Mouse (Mus musculus) large intestine, adult 2 months (tissue): ENCODE measurements around the gene Gm37240. TPM values are rescaled to one million over a fixed set of nuclear protein-coding genes. Genes with fewer than 3 reads are reported as not detected.

Source experiments
- DNase-seq: peaks from one replicate; pipeline ENCODE4 v3.0.0-alpha.2; 2012; ENCODE audit warnings: low read depth, low spot score
- WGBS: fragments of 180-500 bp; shearing (Covaris S2); methylation state at CpG from one replicate; pipeline ENCODE4 v1.1.7; 2018; 5-methylcytosine and 5-hydroxymethylcytosine counted together
- polyA plus RNA-seq: library from polyadenylated mRNA; depleted of rRNA; stranded (reverse); fragments of >200 nt; gene quantifications from 2 replicates; pipeline ENCODE4 v1.2.3, GENCODE M21; 2012

Gm37240 gene
- polyA plus RNA-seq, 1 experiment = 3.7 TPM

GRCm38 (mm10) chr3:85659681-85660080 lies 227.6 kb downstream of the Gm37240 start:
- no peak for DNase-seq
- WGBS = 79% methylated on average over 7 of the region's 7 CpGs

DNA sequence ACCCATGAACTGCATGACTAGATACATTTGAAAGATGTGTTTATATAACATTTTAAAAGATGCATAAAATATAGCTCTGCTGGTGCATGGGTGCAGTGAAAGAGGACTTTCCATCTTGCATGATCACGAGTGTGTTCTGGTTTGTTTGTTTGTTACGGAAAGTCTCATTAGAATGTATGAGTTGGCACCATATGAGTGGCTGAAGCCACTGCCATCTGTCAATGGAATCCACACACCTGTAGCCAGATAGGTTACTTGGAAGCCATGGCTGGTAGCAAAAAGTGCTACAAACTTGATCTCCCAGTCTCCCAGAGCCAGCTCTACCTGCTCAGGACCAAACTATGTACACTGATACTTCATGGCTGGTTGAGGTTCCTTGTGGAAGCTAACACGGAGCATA lies 231.8 kb downstream of the Gm37240 start:
- 93% methylated on average over 3 of the region's 3 CpGs for WGBS
- DNase-seq = no peak

- WGBS = 83% methylated on average over 4 of the region's 4 CpGs
Observed at GRCm38 (mm10) chr3:85652727-85653665, 234.3 kb downstream of the Gm37240 start.

GRCm38 (mm10) chr3:85649176-85649575 lies 238.1 kb downstream of the Gm37240 start:
- DNase-seq = no peak
- 94% methylated on average over 4 of the region's 4 CpGs for WGBS

More at GRCm38 (mm10) chr3:85652727-85653665, 234.3 kb downstream of the Gm37240 start:
- DNase-seq = no peak

GRCm38 (mm10) chr3:85645517-85646004 lies 241.8 kb downstream of the Gm37240 start:
- DNase-seq = no peak
- WGBS = 75% methylated on average over 7 of the region's 7 CpGs

DNA sequence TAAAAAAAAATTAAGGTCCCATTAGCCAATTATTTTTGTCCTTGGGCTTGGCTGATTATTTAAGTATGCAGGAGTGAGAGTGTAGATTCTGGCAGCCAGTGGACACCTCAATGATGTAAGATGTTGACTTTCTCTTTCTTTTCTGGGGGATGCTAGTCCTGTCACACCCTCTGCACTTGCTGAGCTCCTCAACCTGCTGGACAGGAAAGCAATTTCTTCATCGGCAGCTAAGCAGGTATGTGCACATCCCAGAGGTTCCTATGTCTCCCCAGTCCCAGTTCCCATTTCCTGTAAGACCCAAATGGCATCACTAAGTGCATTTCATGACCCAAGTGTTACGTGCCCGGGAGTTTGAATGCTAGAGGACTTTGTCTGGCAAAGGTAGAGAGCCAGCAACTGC lies 242.5 kb downstream of the Gm37240 start:
- 83% methylated on average over 3 of the region's 3 CpGs for WGBS
- DNase-seq = no peak

GRCm38 (mm10) chr3:85641751-85642150 lies 245.6 kb downstream of the Gm37240 start:
- WGBS = 77% methylated on average over 3 of the region's 3 CpGs

DNA sequence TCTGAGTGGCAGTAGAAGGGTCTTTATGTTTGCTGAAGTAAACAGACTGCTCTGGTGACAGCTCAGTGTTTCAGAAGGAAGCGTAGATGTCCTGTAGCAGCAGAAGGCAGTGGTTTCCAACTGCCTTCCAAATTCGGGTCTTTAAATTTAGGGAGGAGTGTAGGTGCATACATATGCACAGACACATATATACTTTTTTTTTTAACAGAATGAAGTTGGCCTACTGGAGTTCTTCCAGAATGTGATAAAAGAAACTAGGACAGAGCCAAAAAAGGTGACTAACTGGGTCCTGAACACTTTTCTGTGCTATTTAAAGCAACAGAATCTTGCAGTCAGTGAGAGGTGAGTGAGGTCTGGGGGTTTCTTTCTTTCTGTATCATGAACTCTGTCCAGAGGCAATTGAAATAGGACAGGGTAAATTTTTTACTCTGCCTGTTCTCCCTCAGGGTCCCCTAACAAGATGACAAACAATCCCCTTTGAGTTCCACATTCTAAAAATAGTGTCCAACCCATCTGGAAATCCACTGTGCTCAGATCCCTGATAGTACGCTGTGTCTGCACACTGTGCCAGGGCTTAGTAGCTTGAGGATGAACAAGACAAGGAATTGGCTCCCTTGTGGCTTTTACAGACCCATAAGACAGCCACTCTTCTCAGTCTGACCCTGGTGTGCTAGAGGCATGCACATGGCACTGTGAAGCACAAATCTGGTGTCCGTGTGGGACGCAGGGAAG lies 250.4 kb downstream of the Gm37240 start:
- WGBS = 92% methylated on average over 5 of the region's 5 CpGs
- no peak for DNase-seq

More at GRCm38 (mm10) chr3:85641751-85642150, 245.6 kb downstream of the Gm37240 start:
- DNase-seq = no peak

DNA sequence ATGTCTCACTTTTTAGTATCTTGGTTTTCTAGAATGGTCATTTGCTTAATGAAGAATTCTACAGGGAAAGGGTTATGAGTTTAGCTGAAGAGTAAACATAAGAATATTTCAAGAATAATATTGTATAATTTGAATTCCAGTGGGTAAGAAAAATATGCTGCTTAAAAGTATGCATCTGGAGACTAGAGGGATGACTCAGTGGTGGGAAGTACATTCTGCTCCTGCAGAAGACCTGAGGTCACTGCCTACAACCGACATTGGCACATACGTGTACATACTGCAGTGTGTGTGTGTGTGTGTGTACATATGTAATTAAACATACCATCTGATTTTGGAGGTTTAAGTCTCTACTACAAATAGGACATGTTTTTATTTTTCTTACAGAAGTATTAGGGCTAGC lies 251.7 kb downstream of the Gm37240 start:
- WGBS = 82% methylated on average over 2 of the region's 2 CpGs
- no peak for DNase-seq

GRCm38 (mm10) chr3:85635126-85635419 lies 252.2 kb downstream of the Gm37240 start:
- DNase-seq = no peak
- 31% methylated on average over 2 of the region's 2 CpGs for WGBS

- WGBS = 75% methylated on average over 6 of the region's 8 CpGs
- DNase-seq = no peak
Observed at GRCm38 (mm10) chr3:85634389-85635125, 252.8 kb downstream of the Gm37240 start.

- no peak for DNase-seq
- 84% methylated on average over 2 of the region's 2 CpGs for WGBS
Observed at GRCm38 (mm10) chr3:85633733-85634132, 253.6 kb downstream of the Gm37240 start.

DNA sequence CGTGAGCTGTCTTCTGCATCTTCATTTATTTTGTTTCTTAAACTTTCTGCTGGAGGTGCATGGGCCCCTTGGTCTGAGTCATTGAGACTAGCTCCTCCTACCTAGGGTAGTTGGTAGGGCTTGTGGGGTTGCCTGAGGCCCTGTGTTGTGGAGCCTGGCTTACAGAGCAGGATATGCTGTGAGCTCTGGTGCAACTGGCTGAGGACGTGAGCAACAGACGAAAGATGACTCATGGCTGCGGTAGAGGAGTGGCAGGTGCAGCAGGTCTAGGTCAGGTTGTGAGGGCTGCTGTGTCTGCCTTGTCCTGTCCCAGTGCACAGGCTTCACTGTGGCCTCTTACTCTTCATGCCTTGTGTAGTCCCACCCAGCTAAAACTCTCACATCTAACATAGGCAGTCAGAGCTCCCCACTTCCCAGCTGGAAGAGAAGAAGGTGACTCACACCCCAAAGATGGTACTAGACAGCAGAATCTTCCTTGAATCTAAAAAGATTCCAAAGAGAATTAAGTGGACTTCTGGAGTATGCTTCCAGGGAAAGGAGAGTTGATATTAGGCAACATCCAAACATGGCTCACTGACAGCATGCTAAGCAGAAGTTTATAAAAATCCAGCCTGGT lies 257.3 kb downstream of the Gm37240 start:
- DNase-seq = no peak
- WGBS = 84% methylated on average over 4 of the region's 4 CpGs

DNA sequence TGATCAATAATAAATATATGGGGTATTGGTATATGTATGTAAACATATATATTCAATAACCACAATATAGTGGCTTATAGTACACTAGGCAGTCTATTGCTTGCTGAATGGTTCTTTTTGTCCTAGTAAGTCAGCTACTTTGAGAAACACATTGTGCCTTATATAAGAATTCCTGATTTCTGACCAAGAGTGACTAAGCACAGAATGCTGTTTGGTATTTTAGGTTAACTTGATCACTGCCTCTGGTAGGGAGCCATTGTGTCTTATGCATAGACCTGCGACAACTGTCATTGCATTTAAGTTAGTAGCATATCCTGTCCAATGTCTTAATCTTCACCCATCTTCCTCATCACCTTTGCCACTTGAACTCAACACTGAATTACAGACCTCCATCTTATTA lies 267.6 kb downstream of the Gm37240 start:
- 100% methylated on average over 1 of the region's 1 CpGs for WGBS
- no peak for DNase-seq

- 95% methylated on average over 5 of the region's 5 CpGs for WGBS
- no peak for DNase-seq
Observed at GRCm38 (mm10) chr3:85619345-85619744, 268.0 kb downstream of the Gm37240 start.

- DNase-seq = no peak
- WGBS = 88% methylated on average over 6 of the region's 6 CpGs
Observed at GRCm38 (mm10) chr3:85618885-85619284, 268.4 kb downstream of the Gm37240 start.

DNA sequence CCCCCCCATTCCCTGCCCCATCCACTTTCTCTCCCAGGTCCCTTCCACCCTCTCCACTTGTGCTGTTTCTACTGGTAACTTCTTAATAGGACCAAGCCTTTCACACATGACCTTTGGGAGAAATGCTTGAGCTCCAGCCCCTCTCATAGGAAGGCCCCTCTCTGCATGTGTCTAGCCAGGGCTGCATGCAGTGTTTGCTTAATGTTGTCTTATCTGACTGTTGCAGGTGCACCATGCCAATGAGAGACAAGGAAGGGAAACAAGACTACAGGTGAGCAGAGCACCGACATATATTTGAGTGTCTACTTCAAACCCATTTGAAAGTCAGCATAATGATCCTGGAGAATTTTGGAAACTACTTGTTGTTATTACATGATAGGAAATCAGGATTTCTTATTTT lies 270.9 kb downstream of the Gm37240 start:
- 96% methylated on average over 1 of the region's 1 CpGs for WGBS
- no peak for DNase-seq

DNA sequence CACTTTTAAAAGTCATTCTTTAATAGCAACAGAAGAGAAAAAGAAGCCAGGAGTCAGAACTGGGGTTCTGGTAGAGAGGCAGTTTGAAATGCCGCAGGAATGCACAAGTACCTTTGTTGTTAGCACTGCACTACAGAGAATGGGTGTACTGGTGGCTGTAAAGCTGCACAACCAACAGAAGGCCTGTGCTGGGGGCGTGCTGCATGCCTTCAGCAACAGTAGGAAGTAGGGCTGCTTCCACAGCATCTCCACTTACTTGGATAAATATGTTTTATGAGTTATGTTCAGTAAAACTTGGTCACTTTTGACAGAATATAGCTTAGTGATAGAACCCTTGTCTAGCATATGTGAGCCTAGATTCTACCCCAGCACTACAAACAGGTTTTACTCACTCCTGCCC lies 279.6 kb downstream of the Gm37240 start:
- 93% methylated on average over 2 of the region's 2 CpGs for WGBS
- DNase-seq = no peak

- 92% methylated on average over 3 of the region's 3 CpGs for WGBS
- DNase-seq = no peak
Observed at GRCm38 (mm10) chr3:85606912-85607311, 280.4 kb downstream of the Gm37240 start.

DNA sequence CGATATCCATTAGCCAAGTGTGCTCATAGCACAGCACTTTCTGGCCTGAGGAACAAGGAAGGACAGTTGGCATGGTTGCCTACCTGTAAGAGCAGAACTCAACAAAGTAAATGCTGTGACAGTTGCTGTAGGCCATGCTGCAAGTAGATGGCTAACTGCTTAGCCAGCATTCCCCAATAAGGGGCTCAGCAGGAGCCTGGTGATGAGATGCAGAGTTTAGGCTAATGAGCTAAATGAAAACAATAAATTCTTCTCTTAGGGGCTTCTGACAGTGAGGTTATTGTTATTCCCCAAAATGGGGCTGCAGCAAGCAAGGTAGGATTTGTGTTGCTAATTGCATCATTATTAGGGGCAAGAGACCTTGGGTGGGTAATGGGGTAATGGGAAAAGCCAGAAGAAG lies 283.5 kb downstream of the Gm37240 start:
- WGBS = 97% methylated on average over 1 of the region's 1 CpGs
- no peak for DNase-seq
